Mouse (Mus musculus): ENCODE results near the gene Btbd3. TPM values are rescaled to one million over a fixed set of nuclear protein-coding genes. Genes with fewer than 3 reads are reported as not detected.
A peak's percentile ranks its signal among the peaks of the same experiment; 100 is the strongest.

Btbd3 gene
- polyA plus RNA-seq, 1 experiment from 2014 or later = 18.8 TPM

DNA sequence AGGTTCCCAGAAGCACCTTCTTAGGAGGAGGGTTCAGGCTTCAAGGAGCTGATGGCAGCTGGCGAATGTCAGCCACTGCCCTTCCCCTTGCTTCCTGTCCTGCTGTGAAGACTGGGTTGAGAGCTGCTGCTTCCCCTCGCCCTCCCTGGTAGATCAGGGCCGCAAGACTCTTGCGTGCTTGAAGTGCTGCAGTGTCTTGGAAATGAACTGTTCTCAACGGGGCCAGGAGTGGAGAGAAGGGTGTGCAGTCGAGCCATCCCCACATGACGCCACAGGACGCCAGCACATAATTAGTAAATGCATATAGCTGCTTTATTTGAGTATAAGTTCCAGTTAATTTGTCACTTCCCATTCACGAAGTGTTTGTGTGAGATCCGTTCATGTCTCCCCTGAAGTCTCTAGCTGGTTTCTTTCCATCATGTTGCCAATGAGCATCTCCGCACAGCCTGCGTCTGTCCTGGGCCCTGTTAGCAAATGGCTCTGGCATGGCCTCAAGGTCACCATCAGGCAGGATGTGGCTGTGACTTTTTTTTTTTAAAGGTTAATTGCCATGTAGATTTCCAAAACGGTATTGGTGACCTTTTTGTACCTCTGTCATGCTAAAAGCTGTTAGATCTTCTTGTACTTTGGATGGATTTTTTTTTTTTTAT, 9.1 kb downstream of the Btbd3 start:
- Histone ChIP-seq H3K27ac (replicated peaks) (no peak overlapping the region), H3K4me3 (no peak overlapping the region), H3K4me2 (replicated peaks) (no peak overlapping the region), H3K9ac (replicated peaks) (no peak overlapping the region), H3K9me3 (no peaks in the 10 kb centered on the region), H3K4me1 (peaks cover 27% of the 10 kb centered on the region), H3K36me3 (no peaks in the 10 kb centered on the region), H3K27me3 (no peaks in the 10 kb centered on the region)
- ATAC-seq (ENCODE audit: low FRiP score, low read depth) = no peak; the same call in 1 of the 2 replicates
- WGBS = 34% methylated on average over 13 of the region's 13 CpGs

DNA sequence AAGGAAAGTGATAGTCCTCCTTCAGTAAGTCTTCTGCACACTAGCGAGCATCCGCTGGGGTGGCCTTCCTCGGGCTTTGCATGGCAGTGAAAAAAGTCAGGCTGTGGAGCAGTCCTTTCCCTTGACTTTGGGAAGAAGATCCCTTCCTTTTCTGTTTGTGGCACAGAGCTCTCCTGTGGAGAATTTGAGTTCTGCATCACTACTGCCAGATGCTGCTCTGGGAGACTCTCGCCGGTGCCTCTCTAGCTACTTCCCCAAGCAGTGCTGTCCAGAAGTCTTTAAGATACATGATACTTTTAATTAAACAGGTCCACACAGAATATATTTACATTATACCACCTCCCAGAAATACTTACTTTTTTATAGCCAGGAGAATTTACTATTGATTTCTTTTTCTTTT, 10.3 kb downstream of the Btbd3 start:
- 62% methylated on average over 5 of the region's 5 CpGs for WGBS
- peaks cover 27% of the 10 kb centered on the region for H3K4me1 ChIP-seq
- no peaks in the 10 kb centered on the region for H3K36me3 ChIP-seq
- H3K9ac ChIP-seq (replicated peaks) = no peak overlapping the region
- no peak overlapping the region for H3K4me3 ChIP-seq
- H3K27me3 ChIP-seq = no peaks in the 10 kb centered on the region
- H3K9me3 ChIP-seq = no peaks in the 10 kb centered on the region
- no peak for ATAC-seq (ENCODE audit: low FRiP score, low read depth)
- no peak overlapping the region for H3K27ac ChIP-seq (replicated peaks)
- H3K4me2 ChIP-seq (replicated peaks) = no peak overlapping the region

DNA sequence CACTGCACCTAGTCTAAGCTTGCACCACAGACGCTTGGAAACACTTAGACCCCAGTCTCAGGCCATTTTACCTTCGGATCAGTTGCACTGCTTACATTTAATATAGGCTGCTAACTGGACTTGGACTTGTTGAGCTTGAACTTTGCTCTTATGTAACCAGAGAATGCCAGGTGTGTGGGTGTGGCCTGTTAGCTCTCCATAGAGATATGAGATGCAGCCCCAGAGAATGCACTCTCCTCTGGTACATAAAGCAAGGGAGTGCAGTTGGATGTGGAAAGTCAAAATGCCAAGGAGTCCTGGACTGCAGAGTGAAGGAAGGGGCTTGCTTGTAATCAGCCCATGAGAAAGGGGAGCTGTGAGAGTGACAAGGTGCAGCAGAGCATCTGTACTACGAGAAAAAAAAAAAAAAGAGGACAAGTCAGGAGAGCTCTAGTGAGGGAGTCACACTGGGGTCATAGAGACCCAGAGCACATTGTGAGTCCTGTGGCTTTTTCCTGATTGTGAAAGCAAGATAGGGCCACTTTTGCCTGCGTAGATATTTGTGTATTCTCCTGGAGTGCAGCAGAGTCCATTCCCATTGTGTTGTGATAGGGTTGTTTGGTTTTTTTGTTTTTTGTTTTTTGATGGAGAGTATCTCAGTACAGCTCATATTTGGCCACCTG, 11.6 kb downstream of the Btbd3 start:
- no peak overlapping the region for H3K4me2 ChIP-seq (replicated peaks)
- H3K27me3 ChIP-seq = no peaks in the 10 kb centered on the region
- ATAC-seq (ENCODE audit: low FRiP score, low read depth) = no peak
- WGBS = 78% methylated on average over 4 of the region's 4 CpGs
- no peak overlapping the region for H3K27ac ChIP-seq (replicated peaks)
- peaks cover 27% of the 10 kb centered on the region for H3K4me1 ChIP-seq
- no peaks in the 10 kb centered on the region for H3K9me3 ChIP-seq
- H3K36me3 ChIP-seq = no peaks in the 10 kb centered on the region
- no peak overlapping the region for H3K4me3 ChIP-seq
- no peak overlapping the region for H3K9ac ChIP-seq (replicated peaks)

DNA sequence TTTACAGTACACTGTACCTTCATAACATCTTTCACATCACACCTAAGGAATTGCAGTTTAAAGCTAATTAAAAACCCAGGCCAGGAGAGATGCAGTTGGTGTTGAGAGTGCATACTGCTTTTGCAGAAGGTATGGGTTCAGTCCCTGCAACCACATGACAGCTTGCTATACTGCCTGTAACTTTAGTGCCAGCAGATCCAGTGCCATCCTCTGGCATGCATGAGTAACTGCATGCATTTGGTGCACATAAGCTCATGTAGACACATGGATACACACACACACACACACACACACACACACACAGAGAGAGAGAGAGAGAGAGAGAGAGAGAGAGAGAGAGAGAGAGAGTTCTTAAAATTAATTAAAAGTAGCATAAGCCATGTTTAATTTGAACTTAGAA, 13.0 kb downstream of the Btbd3 start:
- Histone ChIP-seq H3K9ac (replicated peaks) (no peak overlapping the region), H3K27me3 (no peaks in the 10 kb centered on the region), H3K27ac (replicated peaks) (no peak overlapping the region), H3K4me3 (no peak overlapping the region), H3K36me3 (no peaks in the 10 kb centered on the region), H3K9me3 (no peaks in the 10 kb centered on the region), H3K4me2 (replicated peaks) (no peak overlapping the region), H3K4me1 (peaks cover 34% of the 10 kb centered on the region)
- ATAC-seq (ENCODE audit: low FRiP score, low read depth) = no peak

DNA sequence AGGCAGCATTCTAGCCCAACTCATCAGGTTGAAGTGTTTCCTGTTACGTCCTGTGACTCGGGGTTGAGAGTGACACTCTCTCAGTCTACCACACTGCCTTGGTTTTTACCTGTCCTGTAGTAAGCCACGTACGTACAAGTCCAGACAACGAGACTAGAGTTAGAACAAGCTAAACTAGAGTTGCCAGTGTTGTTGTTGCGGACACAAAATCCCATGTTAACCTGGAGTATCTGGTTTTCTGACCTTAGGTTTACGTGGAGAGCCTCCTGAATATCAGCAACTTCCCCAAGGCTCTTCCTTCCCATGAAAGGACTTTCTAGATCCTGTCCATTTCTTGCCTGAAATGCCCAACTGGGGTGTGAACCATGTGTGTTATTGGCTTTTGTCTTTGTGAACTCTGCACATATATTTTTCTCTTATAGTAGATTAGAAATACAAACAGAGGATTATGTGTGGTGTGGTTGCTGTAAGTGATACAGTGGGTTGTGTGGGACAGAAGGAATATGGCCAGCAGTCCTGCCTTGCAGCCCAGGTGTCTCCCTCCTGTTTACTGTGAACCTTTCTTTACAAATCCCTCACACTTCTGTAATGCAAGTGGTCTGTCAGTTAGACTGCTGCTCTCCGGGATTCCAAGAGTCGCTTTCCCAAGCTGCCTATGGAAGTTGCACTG, 17.2 kb downstream of the Btbd3 start:
- Histone ChIP-seq H3K27me3 (no peaks in the 10 kb centered on the region), H3K4me1 (peaks cover 27% of the 10 kb centered on the region), H3K9ac (replicated peaks) (no peak overlapping the region), H3K27ac (replicated peaks) (no peak overlapping the region), H3K4me3 (no peak overlapping the region), H3K4me2 (replicated peaks) (no peak overlapping the region), H3K9me3 (no peaks in the 10 kb centered on the region), H3K36me3 (no peaks in the 10 kb centered on the region)
- WGBS = 91% methylated on average over 9 of the region's 9 CpGs
- no peak for ATAC-seq (ENCODE audit: low FRiP score, low read depth)

DNA sequence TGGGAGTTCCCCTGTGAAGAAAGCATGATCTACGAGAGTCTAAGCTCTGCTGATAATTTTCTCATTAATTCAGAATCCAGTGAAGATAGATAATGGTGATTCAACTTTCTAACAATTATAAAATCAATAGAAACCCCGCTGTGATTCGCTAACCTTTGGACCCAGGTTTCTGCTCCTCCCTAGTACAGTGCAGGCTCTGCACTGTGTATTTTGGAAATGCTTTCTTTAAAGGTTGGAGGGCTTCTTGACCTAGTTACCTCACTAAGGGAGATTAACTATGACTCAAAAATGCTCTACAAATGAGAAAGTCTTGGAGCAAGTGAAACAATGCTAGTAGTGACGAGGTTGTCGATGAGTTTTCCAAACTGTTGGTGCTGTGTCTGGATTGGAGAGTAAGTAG, 17.7 kb downstream of the Btbd3 start:
- H3K9ac ChIP-seq (replicated peaks) = no peak overlapping the region
- no peaks in the 10 kb centered on the region for H3K9me3 ChIP-seq
- ATAC-seq (ENCODE audit: low FRiP score, low read depth) = no peak
- H3K27ac ChIP-seq (replicated peaks) = no peak overlapping the region
- H3K36me3 ChIP-seq = no peaks in the 10 kb centered on the region
- H3K4me2 ChIP-seq (replicated peaks) = no peak overlapping the region
- 79% methylated on average over 5 of the region's 5 CpGs for WGBS
- no peak overlapping the region for H3K4me3 ChIP-seq
- H3K27me3 ChIP-seq = no peaks in the 10 kb centered on the region
- H3K4me1 ChIP-seq = peaks cover 32% of the 10 kb centered on the region

DNA sequence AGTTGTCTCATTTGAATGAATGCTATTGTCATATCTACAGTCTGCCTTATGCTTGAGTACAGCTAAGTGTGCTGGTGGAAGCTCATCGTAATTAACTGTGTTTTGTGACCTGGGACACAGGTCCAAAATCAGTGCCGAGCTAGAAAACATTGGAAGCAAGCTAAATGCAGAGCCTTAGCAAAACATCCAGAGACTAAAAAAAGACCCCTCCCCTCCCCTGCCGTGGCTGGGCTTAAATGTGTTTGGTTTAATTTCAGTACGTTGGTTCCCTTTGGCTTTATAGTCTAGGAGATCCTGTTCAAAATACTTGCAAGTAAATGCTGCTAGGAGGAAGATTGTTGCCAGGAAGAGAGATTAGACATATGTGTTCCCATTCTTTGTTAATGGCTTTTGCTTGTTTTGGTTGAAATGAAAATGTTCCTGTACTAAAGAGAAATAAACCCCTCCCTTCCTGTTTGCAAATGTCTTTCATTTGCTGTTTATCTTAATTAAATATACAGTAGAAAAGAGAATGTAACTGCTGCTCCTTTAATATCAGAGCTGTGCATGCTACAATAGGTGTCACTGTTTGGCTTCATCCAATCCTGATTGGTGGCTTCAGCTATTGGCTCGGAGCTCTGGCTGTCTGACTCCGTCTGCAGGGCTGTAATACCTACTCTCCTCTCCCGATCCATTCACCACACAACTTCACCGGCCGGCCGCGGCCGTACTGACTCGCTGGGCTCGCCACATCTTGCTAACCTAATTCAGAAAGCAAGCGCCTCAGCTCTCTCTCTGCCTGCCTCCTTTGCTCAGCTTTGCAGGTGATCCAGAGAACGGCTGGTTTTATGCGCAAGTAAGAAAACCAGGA, 21.7 kb downstream of the Btbd3 start:
- H3K9ac ChIP-seq (replicated peaks) = peak overlapping the region; percentile 29; the same call in 1 of the 2 replicates
- H3K36me3 ChIP-seq = peaks cover 2% of the 10 kb centered on the region; the same call in 1 of the 2 replicates
- H3K4me2 ChIP-seq (replicated peaks) = peak overlapping the region; percentile 46
- H3K27me3 ChIP-seq = no peaks in the 10 kb centered on the region
- peak; percentile 91 for ATAC-seq (ENCODE audit: low FRiP score, low read depth)
- peaks cover 43% of the 10 kb centered on the region for H3K4me1 ChIP-seq
- no peaks in the 10 kb centered on the region for H3K9me3 ChIP-seq
- H3K27ac ChIP-seq (replicated peaks) = peak overlapping the region; percentile 60
- WGBS = 11% methylated on average over 17 of the region's 17 CpGs
- H3K4me3 ChIP-seq = peak overlapping the region; percentile 30

DNA sequence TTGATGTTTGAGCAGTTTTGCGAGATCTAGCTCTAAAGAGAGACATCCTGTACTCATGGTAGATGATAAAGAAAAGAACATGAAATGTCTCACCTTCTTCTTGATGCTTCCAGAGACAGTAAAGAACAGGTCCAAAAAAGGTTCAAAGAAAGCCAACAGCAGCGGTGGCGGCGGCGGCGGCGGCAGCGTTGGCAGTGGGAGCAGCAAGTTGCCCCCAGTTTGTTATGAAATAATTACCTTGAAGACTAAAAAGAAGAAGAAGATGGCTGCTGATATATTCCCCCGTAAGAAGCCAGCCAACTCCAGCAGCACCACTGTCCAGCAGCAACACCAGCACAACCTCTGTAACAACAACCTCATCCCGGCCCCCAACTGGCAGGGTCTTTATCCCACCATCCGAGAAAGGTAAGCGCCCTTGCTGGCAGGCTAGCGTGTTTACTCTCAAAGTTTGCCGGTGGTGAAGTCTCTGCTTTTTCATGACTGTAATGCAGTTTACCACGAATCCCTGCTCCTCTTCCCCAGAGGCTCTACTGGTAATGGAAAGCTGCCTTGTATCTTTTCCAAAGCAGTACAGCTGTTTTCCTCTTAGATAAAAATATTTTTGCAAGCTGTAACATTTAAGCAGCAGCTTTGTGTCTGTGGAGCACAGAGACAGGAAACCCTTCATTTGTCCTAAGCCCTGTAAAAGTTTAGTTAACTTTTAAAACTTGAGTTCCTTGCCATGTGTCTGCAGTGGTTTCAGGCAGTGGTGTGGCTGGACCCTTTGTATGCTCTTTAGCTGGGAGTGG, 22.7 kb downstream of the Btbd3 start:
- H3K36me3 ChIP-seq = peaks cover 12% of the 10 kb centered on the region
- H3K9ac ChIP-seq (replicated peaks) = peak overlapping the region; percentile 29
- H3K4me3 ChIP-seq = peak overlapping the region; percentile 30
- peak overlapping the region; percentile 44 for H3K27ac ChIP-seq (replicated peaks)
- ATAC-seq (ENCODE audit: low FRiP score, low read depth) = no peak
- peaks cover 37% of the 10 kb centered on the region for H3K4me1 ChIP-seq
- 64% methylated on average over 15 of the region's 15 CpGs for WGBS
- H3K27me3 ChIP-seq = no peaks in the 10 kb centered on the region
- no peaks in the 10 kb centered on the region for H3K9me3 ChIP-seq
- H3K4me2 ChIP-seq (replicated peaks) = peak overlapping the region; percentile 46

DNA sequence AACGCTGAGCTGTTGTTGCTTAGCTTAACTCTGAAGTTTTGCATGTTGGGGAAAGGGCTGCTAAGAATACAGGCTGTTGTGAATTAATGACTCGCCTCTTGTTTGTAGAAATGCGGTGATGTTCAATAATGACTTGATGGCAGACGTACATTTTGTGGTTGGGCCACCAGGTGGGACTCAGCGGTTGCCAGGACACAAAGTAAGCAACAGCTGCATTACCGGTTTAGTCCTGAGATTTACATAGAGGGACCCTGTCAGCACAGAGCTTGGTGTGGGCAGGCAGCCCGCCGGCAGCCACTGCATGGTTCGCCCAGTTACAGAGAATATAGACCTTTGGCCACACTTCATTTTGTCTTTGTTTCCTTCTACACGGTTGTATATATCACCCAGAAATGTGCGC, 23.3 kb downstream of the Btbd3 start:
- ATAC-seq (ENCODE audit: low FRiP score, low read depth) = peak; percentile 35; the same call in 1 of the 2 replicates
- Histone ChIP-seq H3K4me1 (peaks cover 36% of the 10 kb centered on the region), H3K27ac (replicated peaks) (no peak overlapping the region), H3K9ac (replicated peaks) (no peak overlapping the region), H3K9me3 (no peaks in the 10 kb centered on the region), H3K36me3 (peaks cover 18% of the 10 kb centered on the region), H3K27me3 (no peaks in the 10 kb centered on the region), H3K4me2 (replicated peaks) (peak overlapping the region; percentile 46), H3K4me3 (peak overlapping the region; percentile 30)
- 57% methylated on average over 11 of the region's 11 CpGs for WGBS

DNA sequence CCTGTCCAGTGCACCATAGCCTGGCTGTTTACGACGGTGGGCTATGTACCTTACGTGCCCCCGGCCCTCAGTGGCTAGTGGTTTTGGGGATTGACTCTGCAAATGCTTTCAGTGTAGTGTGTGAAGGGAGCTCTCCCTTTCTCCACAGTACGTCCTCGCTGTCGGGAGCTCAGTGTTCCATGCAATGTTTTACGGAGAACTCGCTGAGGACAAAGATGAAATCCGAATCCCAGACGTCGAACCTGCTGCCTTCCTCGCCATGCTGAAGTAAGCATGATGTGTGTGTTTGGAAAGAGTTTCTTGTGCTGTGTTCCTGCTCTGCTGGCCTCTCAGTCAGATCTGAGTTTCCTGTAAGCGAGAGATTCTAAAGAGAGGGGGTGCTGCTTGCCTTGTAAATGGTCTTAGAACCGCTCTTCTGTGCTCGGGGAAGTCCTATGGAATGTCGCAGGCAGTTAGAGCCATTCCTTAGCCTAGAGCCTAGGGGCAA, 23.9 kb downstream of the Btbd3 start:
- H3K9ac ChIP-seq (replicated peaks) = no peak overlapping the region
- no peak for ATAC-seq (ENCODE audit: low FRiP score, low read depth)
- H3K27ac ChIP-seq (replicated peaks) = no peak overlapping the region
- 58% methylated on average over 17 of the region's 17 CpGs for WGBS
- H3K27me3 ChIP-seq = no peaks in the 10 kb centered on the region
- H3K4me1 ChIP-seq = peaks cover 36% of the 10 kb centered on the region
- H3K4me3 ChIP-seq = peak overlapping the region; percentile 30
- no peaks in the 10 kb centered on the region for H3K9me3 ChIP-seq
- peaks cover 22% of the 10 kb centered on the region for H3K36me3 ChIP-seq
- peak overlapping the region; percentile 46 for H3K4me2 ChIP-seq (replicated peaks)

DNA sequence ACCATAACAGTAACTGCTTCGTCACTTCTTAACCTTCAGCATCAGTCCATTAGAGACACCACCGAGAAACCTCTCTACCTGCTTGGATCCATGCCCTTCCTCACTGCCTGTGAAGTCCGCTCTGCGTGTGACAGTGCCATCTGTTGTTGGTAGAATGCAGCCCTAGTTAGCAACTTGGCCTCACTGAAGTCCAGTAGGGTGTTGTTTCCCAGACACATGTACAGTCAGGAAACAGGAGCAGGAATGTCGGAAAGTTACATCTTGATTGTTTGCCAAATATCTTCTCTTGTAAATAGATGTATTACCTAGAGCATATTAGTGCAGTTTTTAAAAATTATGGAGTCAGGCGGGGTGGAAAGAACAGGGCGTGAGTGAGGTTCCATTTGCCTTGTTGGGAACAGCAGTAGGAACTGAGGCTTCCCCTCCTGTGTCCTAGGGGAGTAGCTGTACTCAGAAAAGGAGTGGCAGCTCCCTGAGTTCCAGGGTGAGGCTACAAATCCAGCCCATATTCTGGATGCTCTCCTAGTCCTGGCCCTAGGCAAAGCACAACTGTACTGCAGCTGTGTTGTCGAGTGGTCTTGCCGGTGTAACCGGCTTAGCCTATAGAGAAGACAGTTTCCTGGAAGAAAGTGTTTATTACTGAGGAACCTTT, 25.3 kb downstream of the Btbd3 start:
- H3K4me3 ChIP-seq = no peak overlapping the region
- no peaks in the 10 kb centered on the region for H3K27me3 ChIP-seq
- H3K9me3 ChIP-seq = no peaks in the 10 kb centered on the region
- no peak for ATAC-seq (ENCODE audit: low FRiP score, low read depth)
- H3K9ac ChIP-seq (replicated peaks) = no peak overlapping the region
- peaks cover 34% of the 10 kb centered on the region for H3K4me1 ChIP-seq
- 95% methylated on average over 10 of the region's 10 CpGs for WGBS
- peaks cover 30% of the 10 kb centered on the region for H3K36me3 ChIP-seq
- H3K27ac ChIP-seq (replicated peaks) = no peak overlapping the region
- H3K4me2 ChIP-seq (replicated peaks) = no peak overlapping the region; the same call in 1 of the 2 replicates
